Mouse (Mus musculus) ES-Bruce4 (cell line): ENCODE data around the gene Hoxb3. TPM values are rescaled to one million over a fixed set of nuclear protein-coding genes. Genes with fewer than 3 reads are reported as not detected.

Experiments used
- H3K27ac ChIP-seq: 2 replicates; pipeline ENCODE4 v1.5.1; 2012; ENCODE audit warnings: low read length, inconsistent platforms; ENCODE audit not compliant: insufficient read depth
- H3K27me3 ChIP-seq: 2 replicates; pipeline ENCODE4 v1.6.1; 2012; ENCODE audit warnings: mild to moderate bottlenecking, low read length, inconsistent platforms; ENCODE audit not compliant: control insufficient read depth, poor library complexity, insufficient read depth, severe bottlenecking
- H3K36me3 ChIP-seq: 2 replicates; pipeline ENCODE4 v1.6.1; 2012; ENCODE audit warnings: inconsistent platforms, mild to moderate bottlenecking, low read length, moderate library complexity; ENCODE audit not compliant: control insufficient read depth, poor library complexity, insufficient read depth, severe bottlenecking
- H3K4me1 ChIP-seq: one replicate; pipeline ENCODE4 v1.8.1; 2011; ENCODE audit warnings: low read length; ENCODE audit not compliant: control insufficient read depth, insufficient read depth
- H3K4me3 ChIP-seq: 2 replicates; pipeline ENCODE4 v1.5.1; 2011; ENCODE audit warnings: low read depth, mild to moderate bottlenecking, low read length
- H3K9ac ChIP-seq: 2 replicates; pipeline ENCODE4 v1.6.1; 2012; ENCODE audit warnings: low read depth, mild to moderate bottlenecking, inconsistent platforms; ENCODE audit not compliant: poor library complexity, severe bottlenecking
- H3K9me3 ChIP-seq: replicated peaks from 2 replicates; pipeline ENCODE4 v1.6.1; 2012; ENCODE audit warnings: mild to moderate bottlenecking, low read length, inconsistent platforms; ENCODE audit not compliant: control insufficient read depth, poor library complexity, insufficient read depth, severe bottlenecking
- CTCF ChIP-seq: IDR thresholded peaks from one replicate; pipeline ENCODE4 v1.8.1; 2011; ENCODE audit warnings: low read depth, low read length
- EP300 ChIP-seq: IDR thresholded peaks from 2 replicates; pipeline ENCODE4 v1.6.1; 2011; ENCODE audit warnings: low read depth, low read length; ENCODE audit not compliant: insufficient read depth
- POLR2A ChIP-seq: IDR thresholded peaks from one replicate; pipeline ENCODE4 v1.8.1; 2011; ENCODE audit warnings: low read length; ENCODE audit not compliant: insufficient read depth
- polyA plus RNA-seq: library from polyadenylated mRNA; stranded (reverse); fragments of >200 nt; gene quantifications from 2 replicates; pipeline ENCODE4 v1.2.4, GENCODE M21; 2011; ENCODE audit warnings: low read depth; ENCODE audit not compliant: missing spikeins, insufficient read depth, insufficient read length

Hoxb3 gene
- polyA plus RNA-seq, 1 experiment = not detected

- H3K9ac ChIP-seq = no peak overlapping the region
- no peaks in the 10 kb centered on the region for H3K9me3 ChIP-seq
- H3K4me3 ChIP-seq = no peak overlapping the region
- no peak overlapping the region for H3K27ac ChIP-seq
- H3K4me1 ChIP-seq = no peaks in the 10 kb centered on the region
- no peaks in the 10 kb centered on the region for H3K36me3 ChIP-seq
- H3K27me3 ChIP-seq = peaks cover 69% of the 10 kb centered on the region
- TF ChIP-seq POLR2A (no peak), EP300 (no peak), CTCF (no peak)
Observed at GRCm38 (mm10) chr11:96316696-96317607, 6.2 kb upstream of the Hoxb3 start.

GRCm38 (mm10) chr11:96317608-96318367 is 5.3 kb upstream of the Hoxb3 start, which contains the start of gene Hoxb4:
TSS of gene Hoxb4 (plus strand) at chr11:96318267.
- Histone ChIP-seq H3K4me1 (no peaks in the 10 kb centered on the region), H3K4me3 (peak within 1 kb of the TSS; percentile 61), H3K27ac (no peak within 1 kb of the TSS), H3K27me3 (peaks cover 67% of the 10 kb centered on the region), H3K36me3 (no peaks in the 10 kb centered on the region), H3K9me3 (no peaks in the 10 kb centered on the region), H3K9ac (peak within 1 kb of the TSS; percentile 66)
- TF ChIP-seq POLR2A = no peak
- TF ChIP-seq CTCF = no peak
- no peak for TF ChIP-seq EP300

GRCm38 (mm10) chr11:96318368-96319070 is 4.6 kb upstream of the Hoxb3 start:
- Histone ChIP-seq H3K9ac (peak overlapping the region; percentile 66), H3K27me3 (peaks cover 66% of the 10 kb centered on the region), H3K4me1 (no peaks in the 10 kb centered on the region), H3K4me3 (peak overlapping the region; percentile 61), H3K36me3 (no peaks in the 10 kb centered on the region), H3K27ac (no peak overlapping the region), H3K9me3 (no peaks in the 10 kb centered on the region)
- no peak for TF ChIP-seq POLR2A
- no peak for TF ChIP-seq CTCF
- TF ChIP-seq EP300 = no peak

GRCm38 (mm10) chr11:96319071-96319902 is 3.8 kb upstream of the Hoxb3 start:
- peak overlapping the region; percentile 44 for H3K4me3 ChIP-seq
- no peaks in the 10 kb centered on the region for H3K9me3 ChIP-seq
- peak overlapping the region; percentile 66 for H3K9ac ChIP-seq
- H3K4me1 ChIP-seq = no peaks in the 10 kb centered on the region
- H3K27me3 ChIP-seq = peaks cover 65% of the 10 kb centered on the region
- H3K36me3 ChIP-seq = no peaks in the 10 kb centered on the region
- H3K27ac ChIP-seq = no peak overlapping the region
- TF ChIP-seq EP300 (no peak), CTCF (no peak), POLR2A (no peak)

GRCm38 (mm10) chr11:96319910-96320309 is 3.2 kb upstream of the Hoxb3 start:
- H3K27ac ChIP-seq = no peak overlapping the region
- H3K4me3 ChIP-seq = peak overlapping the region; percentile 37
- TF ChIP-seq CTCF = no peak
- no peak for TF ChIP-seq POLR2A
- no peak for TF ChIP-seq EP300
- 0 out of 2 replicates have a peak overlapping the region, but pooled peaks have one; percentile 37 for H3K9ac ChIP-seq
- no peaks in the 10 kb centered on the region for H3K9me3 ChIP-seq
- H3K27me3 ChIP-seq = peaks cover 59% of the 10 kb centered on the region
- H3K4me1 ChIP-seq = no peaks in the 10 kb centered on the region
- no peaks in the 10 kb centered on the region for H3K36me3 ChIP-seq
